Mouse (Mus musculus) CH12.LX (cell line): ENCODE measurements around the gene Fat3.

Experiments
- BHLHE40 ChIP-seq: IDR thresholded peaks from 2 replicates; pipeline ENCODE4 v1.6.1; 2011; ENCODE audit warnings: mild to moderate bottlenecking, low read depth, low read length, improper control_type of control experiment
- CTCF ChIP-seq, 2 experiments: IDR thresholded peaks in 1 of 2; conservative IDR thresholded peaks in 1 of 2; 2 replicates each; pipeline ENCODE4 v1.5.1; 2011 to 2012; ENCODE audit warnings: low read depth in 2 of 2, low read length in 2 of 2, improper control_type of control experiment in 1 of 2, inconsistent platforms in 1 of 2, mild to moderate bottlenecking in 1 of 2, moderate library complexity in 1 of 2
- GABPA ChIP-seq: IDR thresholded peaks from 2 replicates; pipeline ENCODE4 v1.6.1; 2012; ENCODE audit warnings: low read depth, low read length, improper control_type of control experiment, inconsistent platforms; ENCODE audit not compliant: insufficient replicate concordance
- MYC ChIP-seq: IDR thresholded peaks from 2 replicates; pipeline ENCODE4 v1.6.1; 2011; ENCODE audit warnings: low read depth, mild to moderate bottlenecking, improper control_type of control experiment, low read length
- POLR2AphosphoS2 ChIP-seq: IDR thresholded peaks from 2 replicates; pipeline ENCODE4 v1.6.1; 2011; ENCODE audit warnings: low read depth, low read length, improper control_type of control experiment
- RAD21 ChIP-seq: IDR thresholded peaks from 2 replicates; pipeline ENCODE4 v1.6.1; 2011; ENCODE audit warnings: low read depth, mild to moderate bottlenecking, low read length, improper control_type of control experiment, moderate library complexity
- TCF12 ChIP-seq: IDR thresholded peaks from 2 replicates; pipeline ENCODE4 v1.6.1; 2014; ENCODE audit warnings: low read depth, mild to moderate bottlenecking, inconsistent platforms, low read length, improper control_type of control experiment

- no peak for TF ChIP-seq GABPA
- no peak for TF ChIP-seq BHLHE40
- no peak for TF ChIP-seq POLR2AphosphoS2
- no peak for TF ChIP-seq CTCF (conservative IDR thresholded peaks at IDR 0.05 in 1 of 2, IDR thresholded peaks at IDR 0.05 in 1 of 2; ENCODE audit: low read depth in 2 of 2, low read length in 2 of 2)
- TF ChIP-seq TCF12 = no peak
- no peak for TF ChIP-seq RAD21
- TF ChIP-seq MYC = no peak
These were observed 543.3 kb downstream of the Fat3 start for GRCm38 (mm10) chr9:15957816-15958215.
